Mouse (Mus musculus): ENCODE data around the gene Fam13a. TPM values are rescaled to one million over a fixed set of nuclear protein-coding genes. Genes with fewer than 3 reads are reported as not detected.

The Fam13a gene
- polyA plus RNA-seq (2016; fragmentation: Nextera tagmentation; extraction: Ambion mirVana): 4.5 and 5.7 TPM in 2 replicates

- no peaks in the 10 kb centered on the region for H3K27me3 ChIP-seq (replicated peaks)
- H3K9ac ChIP-seq: peak within 1 kb of the TSS; percentile 44; the same call in 1 of the 2 replicates
- H3K9me3 ChIP-seq: no peaks in the 10 kb centered on the region
- H3K4me1 ChIP-seq: no peaks in the 10 kb centered on the region
- H3K36me3 ChIP-seq: no peaks in the 10 kb centered on the region
- WGBS: 1% methylated on average over 16 of the region's 16 CpGs
- H3K4me2 ChIP-seq (replicated peaks): peak within 1 kb of the TSS; percentile 63
- ATAC-seq (ENCODE audit: low FRiP score, low read depth): peak; percentile 98
- H3K27ac ChIP-seq: no peak within 1 kb of the TSS
- peak within 1 kb of the TSS; percentile 49 for H3K4me3 ChIP-seq
Observed at GRCm38 (mm10) chr6:59024164-59024724, at the start of gene Fam13a. Gene Fam13a (minus strand): TSS chr6:59024549.

- no peaks in the 10 kb centered on the region for H3K36me3 ChIP-seq
- H3K9ac ChIP-seq: no peak overlapping the region
- H3K27ac ChIP-seq: no peak overlapping the region
- no peaks in the 10 kb centered on the region; the same call in 1 of the 2 replicates for H3K9me3 ChIP-seq
- H3K4me2 ChIP-seq (replicated peaks): no peak overlapping the region
- no peaks in the 10 kb centered on the region for H3K27me3 ChIP-seq (replicated peaks)
- no peak overlapping the region for H3K4me3 ChIP-seq
- 90% methylated on average over 5 of the region's 5 CpGs for WGBS
- H3K4me1 ChIP-seq: no peaks in the 10 kb centered on the region
- ATAC-seq (ENCODE audit: low FRiP score, low read depth): no peak
Observed at GRCm38 (mm10) chr6:59072096-59073060, 48.0 kb upstream of the Fam13a start.

- H3K27ac ChIP-seq: no peak overlapping the region
- no peaks in the 10 kb centered on the region for H3K4me1 ChIP-seq
- no peak overlapping the region for H3K9ac ChIP-seq
- no peak overlapping the region for H3K4me3 ChIP-seq
- no peaks in the 10 kb centered on the region for H3K36me3 ChIP-seq
- 96% methylated on average over 3 of the region's 3 CpGs for WGBS
- no peaks in the 10 kb centered on the region; the same call in 1 of the 2 replicates for H3K9me3 ChIP-seq
- H3K27me3 ChIP-seq (replicated peaks): no peaks in the 10 kb centered on the region
- no peak overlapping the region for H3K4me2 ChIP-seq (replicated peaks)
- ATAC-seq (ENCODE audit: low FRiP score, low read depth): no peak
Observed at GRCm38 (mm10) chr6:59071691-59072090, 47.3 kb upstream of the Fam13a start.

- no peak overlapping the region for H3K9ac ChIP-seq
- H3K27ac ChIP-seq: no peak overlapping the region
- no peaks in the 10 kb centered on the region for H3K27me3 ChIP-seq (replicated peaks)
- H3K9me3 ChIP-seq: no peaks in the 10 kb centered on the region
- H3K36me3 ChIP-seq: no peaks in the 10 kb centered on the region
- no peak overlapping the region for H3K4me3 ChIP-seq
- WGBS: 92% methylated on average over 5 of the region's 5 CpGs
- no peaks in the 10 kb centered on the region for H3K4me1 ChIP-seq
- ATAC-seq (ENCODE audit: low FRiP score, low read depth): no peak
- H3K4me2 ChIP-seq (replicated peaks): no peak overlapping the region
Observed at GRCm38 (mm10) chr6:59068187-59068586, 43.8 kb upstream of the Fam13a start.

GRCm38 (mm10) chr6:59064440-59064839 is 40.1 kb upstream of the Fam13a start:
- Histone ChIP-seq H3K9ac (no peak overlapping the region), H3K27me3 (replicated peaks) (no peaks in the 10 kb centered on the region), H3K27ac (no peak overlapping the region), H3K9me3 (no peaks in the 10 kb centered on the region), H3K4me3 (no peak overlapping the region), H3K4me2 (replicated peaks) (no peak overlapping the region), H3K36me3 (no peaks in the 10 kb centered on the region), H3K4me1 (no peaks in the 10 kb centered on the region)
- ATAC-seq (ENCODE audit: low FRiP score, low read depth): no peak
- 88% methylated on average over 4 of the region's 4 CpGs for WGBS

GRCm38 (mm10) chr6:59053232-59053631 is 28.9 kb upstream of the Fam13a start:
- 80% methylated on average over 2 of the region's 2 CpGs for WGBS
- Histone ChIP-seq H3K4me2 (replicated peaks) (no peak overlapping the region), H3K27me3 (replicated peaks) (no peaks in the 10 kb centered on the region), H3K4me1 (no peaks in the 10 kb centered on the region), H3K9me3 (no peaks in the 10 kb centered on the region), H3K27ac (no peak overlapping the region), H3K36me3 (no peaks in the 10 kb centered on the region), H3K9ac (no peak overlapping the region), H3K4me3 (no peak overlapping the region)
- ATAC-seq (ENCODE audit: low FRiP score, low read depth): no peak

GRCm38 (mm10) chr6:59039719-59040118 is 15.4 kb upstream of the Fam13a start:
- no peak overlapping the region for H3K4me3 ChIP-seq
- H3K9me3 ChIP-seq: no peaks in the 10 kb centered on the region
- H3K4me2 ChIP-seq (replicated peaks): no peak overlapping the region
- H3K9ac ChIP-seq: no peak overlapping the region
- no peaks in the 10 kb centered on the region for H3K4me1 ChIP-seq
- H3K27me3 ChIP-seq (replicated peaks): no peaks in the 10 kb centered on the region
- H3K27ac ChIP-seq: no peak overlapping the region
- WGBS: 81% methylated on average over 1 of the region's 1 CpGs
- ATAC-seq (ENCODE audit: low FRiP score, low read depth): no peak
- H3K36me3 ChIP-seq: no peaks in the 10 kb centered on the region

- H3K4me2 ChIP-seq (replicated peaks): no peak overlapping the region
- WGBS: 88% methylated on average over 5 of the region's 5 CpGs
- no peaks in the 10 kb centered on the region for H3K36me3 ChIP-seq
- no peak overlapping the region for H3K27ac ChIP-seq
- no peak overlapping the region for H3K9ac ChIP-seq
- H3K4me1 ChIP-seq: no peaks in the 10 kb centered on the region
- H3K27me3 ChIP-seq (replicated peaks): no peaks in the 10 kb centered on the region
- no peaks in the 10 kb centered on the region for H3K9me3 ChIP-seq
- no peak overlapping the region for H3K4me3 ChIP-seq
- ATAC-seq (ENCODE audit: low FRiP score, low read depth): no peak
Observed at GRCm38 (mm10) chr6:59032748-59033147, 8.4 kb upstream of the Fam13a start.

- no peaks in the 10 kb centered on the region for H3K36me3 ChIP-seq
- H3K27me3 ChIP-seq (replicated peaks): no peaks in the 10 kb centered on the region
- no peak for ATAC-seq (ENCODE audit: low FRiP score, low read depth)
- 89% methylated on average over 6 of the region's 6 CpGs for WGBS
- H3K27ac ChIP-seq: no peak overlapping the region
- no peak overlapping the region for H3K9ac ChIP-seq
- H3K4me3 ChIP-seq: no peak overlapping the region
- H3K9me3 ChIP-seq: no peaks in the 10 kb centered on the region
- no peaks in the 10 kb centered on the region for H3K4me1 ChIP-seq
- H3K4me2 ChIP-seq (replicated peaks): no peak overlapping the region
Observed at GRCm38 (mm10) chr6:59031539-59031938, 7.2 kb upstream of the Fam13a start.

GRCm38 (mm10) chr6:59030667-59031066 is 6.3 kb upstream of the Fam13a start:
- Histone ChIP-seq H3K4me2 (replicated peaks) (no peak overlapping the region), H3K4me3 (no peak overlapping the region), H3K9me3 (no peaks in the 10 kb centered on the region), H3K4me1 (no peaks in the 10 kb centered on the region), H3K27me3 (replicated peaks) (no peaks in the 10 kb centered on the region), H3K36me3 (no peaks in the 10 kb centered on the region), H3K9ac (no peak overlapping the region), H3K27ac (no peak overlapping the region)
- WGBS: 87% methylated on average over 2 of the region's 2 CpGs
- ATAC-seq (ENCODE audit: low FRiP score, low read depth): no peak

- ATAC-seq (ENCODE audit: low FRiP score, low read depth): no peak
- Histone ChIP-seq H3K36me3 (no peaks in the 10 kb centered on the region), H3K27me3 (replicated peaks) (no peaks in the 10 kb centered on the region), H3K9me3 (no peaks in the 10 kb centered on the region), H3K27ac (no peak overlapping the region), H3K4me1 (no peaks in the 10 kb centered on the region), H3K4me2 (replicated peaks) (no peak overlapping the region), H3K9ac (no peak overlapping the region), H3K4me3 (no peak overlapping the region)
Observed at GRCm38 (mm10) chr6:59030037-59030436, 5.7 kb upstream of the Fam13a start.

- Histone ChIP-seq H3K27ac (no peak overlapping the region), H3K36me3 (no peaks in the 10 kb centered on the region), H3K9me3 (no peaks in the 10 kb centered on the region), H3K4me3 (no peak overlapping the region), H3K9ac (no peak overlapping the region), H3K4me1 (no peaks in the 10 kb centered on the region), H3K4me2 (replicated peaks) (no peak overlapping the region), H3K27me3 (replicated peaks) (no peaks in the 10 kb centered on the region)
- 88% methylated on average over 2 of the region's 2 CpGs for WGBS
- ATAC-seq (ENCODE audit: low FRiP score, low read depth): no peak
Observed at GRCm38 (mm10) chr6:59028871-59029270, 4.5 kb upstream of the Fam13a start.
